Mouse (Mus musculus) thymus, postnatal 25 days (tissue): ENCODE results near the gene Mafk.

Experiments
- DNase-seq: peaks from one replicate; pipeline ENCODE4 v3.0.0; 2022

Mafk gene

DNA sequence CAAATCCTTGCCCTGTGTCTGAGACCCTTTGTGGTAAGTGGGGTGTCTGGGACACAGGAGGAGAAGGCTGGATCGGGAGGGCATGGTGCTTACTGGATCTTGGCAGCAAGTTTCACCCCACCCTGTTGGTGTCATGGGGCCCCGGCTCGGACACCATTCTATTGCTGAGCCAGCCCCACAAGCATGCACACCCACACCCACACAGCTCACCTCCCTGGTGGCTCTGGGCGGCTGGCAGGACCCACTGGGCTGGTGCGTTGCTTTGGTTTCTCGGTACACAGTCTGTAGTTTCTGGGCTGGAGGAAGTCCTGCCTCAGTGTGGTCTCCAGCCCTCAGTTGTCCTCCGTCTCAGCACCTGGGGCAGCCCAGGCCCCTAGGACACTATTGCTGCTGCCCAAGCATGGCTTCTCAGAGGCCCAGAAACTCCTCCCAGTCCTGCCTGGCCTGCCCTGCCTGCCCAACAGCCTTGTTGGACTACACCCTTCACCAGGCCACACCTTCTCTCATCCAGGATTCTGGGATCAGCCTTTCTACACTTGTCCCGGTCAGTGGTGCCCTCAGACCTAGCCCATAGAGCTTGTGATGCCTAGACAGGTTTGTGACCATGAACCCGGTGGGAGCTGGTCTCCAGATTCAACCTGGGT lies 28.3 kb downstream of the Mafk start, which contains the start of gene Tmem184a:
Gene Tmem184a, minus strand, starts transcription at position 380 of the 644 bp plus-strand sequence.
- no peak for DNase-seq

DNA sequence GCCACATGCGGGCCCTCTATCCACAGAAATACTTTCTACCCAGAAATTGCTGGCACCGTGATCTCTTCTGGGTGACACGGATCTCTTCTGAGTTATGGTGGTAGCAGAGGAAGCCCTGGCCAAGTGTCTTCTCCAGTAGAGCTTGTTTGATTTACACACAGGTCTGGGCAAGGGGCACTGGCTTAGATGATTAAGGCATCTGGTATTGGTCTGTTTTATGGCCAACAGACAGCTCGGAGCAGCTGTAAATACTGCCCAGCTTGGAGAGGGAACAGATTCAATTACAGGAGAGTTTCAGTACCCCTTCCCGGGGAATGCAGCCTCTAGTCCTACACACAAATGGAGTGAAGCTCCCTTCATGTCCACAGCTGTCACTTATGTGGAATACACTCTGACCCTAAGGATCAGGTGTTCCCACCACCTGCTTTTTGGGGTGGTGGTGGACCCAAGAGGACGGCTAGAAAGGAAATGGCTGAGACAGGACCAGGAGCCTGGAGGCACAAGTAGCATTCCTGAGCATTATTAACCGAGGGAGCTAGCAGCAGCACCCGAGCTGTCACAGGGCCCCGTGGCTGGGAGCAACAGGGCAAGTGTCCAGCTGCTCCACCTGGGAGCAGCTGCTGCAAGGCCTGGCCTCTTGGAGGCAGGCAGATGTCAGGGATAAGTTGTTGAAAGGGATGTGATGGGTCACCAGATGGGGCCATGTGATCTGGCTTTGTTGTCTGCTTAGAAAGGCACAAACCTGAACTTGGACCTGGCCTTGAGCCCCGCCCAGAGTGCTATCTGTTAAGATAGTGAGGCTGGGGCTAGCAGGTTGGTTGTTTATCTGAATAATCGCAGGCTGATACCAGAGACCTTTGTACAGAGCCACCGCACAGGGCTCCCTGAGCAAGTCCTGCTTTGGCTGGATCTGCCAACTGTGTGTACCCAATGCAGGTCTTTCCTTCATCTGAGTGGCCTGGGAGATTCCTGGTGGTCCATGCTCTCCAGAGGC lies 30.4 kb downstream of the Mafk start:
- no peak for DNase-seq

DNA sequence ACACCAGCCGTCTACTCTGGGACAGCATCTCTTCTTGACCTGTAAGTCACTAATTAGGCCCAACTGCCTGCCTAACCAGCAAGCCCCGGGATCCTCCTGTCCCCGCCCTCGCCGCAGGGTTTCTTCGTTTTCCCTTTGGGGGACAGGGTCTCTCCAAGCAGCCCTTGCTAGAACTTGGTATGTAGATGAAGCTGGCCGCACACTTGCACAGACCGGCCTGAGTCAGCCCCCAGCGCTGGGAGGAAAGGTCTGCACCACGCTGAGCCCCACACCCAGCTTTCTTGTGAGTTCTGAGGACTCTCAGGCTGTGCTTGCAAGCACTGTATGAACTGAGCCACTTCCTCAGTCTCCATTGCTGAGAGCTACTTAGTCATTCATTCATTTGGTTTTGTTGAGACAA lies 33.2 kb downstream of the Mafk start:
- no peak for DNase-seq

DNA sequence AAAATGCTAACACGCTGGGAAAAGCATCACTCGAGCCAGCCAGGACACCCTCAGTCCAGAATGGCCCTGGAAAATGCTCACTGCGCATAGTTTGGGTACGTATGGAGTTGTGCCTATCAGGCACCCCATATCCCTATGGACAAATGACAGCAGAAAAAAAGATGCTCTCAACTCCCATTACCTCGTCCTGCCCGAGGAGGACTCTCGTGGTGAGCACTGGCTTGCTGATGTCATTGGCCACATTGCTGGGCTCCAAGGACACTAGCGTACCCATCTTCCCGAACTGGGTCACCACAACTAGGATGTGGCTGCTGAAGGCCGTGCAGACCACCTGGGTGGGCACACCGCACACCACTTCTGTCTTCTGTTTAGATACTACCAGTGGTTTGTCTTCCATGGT lies 34.6 kb downstream of the Mafk start:
- no peak for DNase-seq

DNA sequence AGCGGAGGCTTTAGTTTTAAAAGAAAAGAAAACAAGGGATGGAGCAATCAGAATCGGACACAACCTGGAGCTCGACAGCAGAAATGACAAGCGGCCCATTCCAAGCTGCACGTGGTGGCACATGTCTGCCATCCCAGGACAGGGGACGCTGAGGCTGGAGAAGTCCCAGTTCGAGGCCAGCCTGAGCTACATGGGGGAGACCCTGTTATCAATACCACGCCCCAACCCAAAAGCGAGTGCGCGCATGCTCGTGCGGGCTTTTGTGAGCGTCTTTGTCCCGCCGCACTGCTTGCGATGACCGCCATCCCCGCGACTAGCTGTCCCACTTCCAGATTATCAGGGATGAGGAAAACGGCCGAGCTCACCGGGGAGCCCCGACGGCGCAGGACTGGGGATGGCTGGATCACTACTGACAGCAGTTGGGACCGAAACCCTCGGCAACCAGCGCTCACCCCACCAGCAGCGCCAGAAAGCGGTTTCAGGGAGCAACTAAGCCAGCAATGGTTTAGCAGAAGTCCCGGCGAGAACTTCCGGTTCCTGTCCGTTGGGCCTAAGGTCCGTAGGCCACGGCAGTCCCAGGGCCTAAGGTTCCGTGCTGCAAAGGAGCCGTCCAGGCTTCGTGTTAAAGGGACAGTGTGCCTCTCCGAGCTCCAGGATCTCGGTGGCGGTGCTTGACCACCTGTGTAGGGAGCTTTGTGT lies 35.2 kb downstream of the Mafk start, which contains the start of the genes Gm26938 and Psmg3:
Gene Gm26938, minus strand, starts transcription at position 51 of the 699 bp plus-strand sequence.
Gene Psmg3, minus strand, starts transcription at position 529 of the 699 bp plus-strand sequence.
- DNase-seq: peak; percentile 90

DNA sequence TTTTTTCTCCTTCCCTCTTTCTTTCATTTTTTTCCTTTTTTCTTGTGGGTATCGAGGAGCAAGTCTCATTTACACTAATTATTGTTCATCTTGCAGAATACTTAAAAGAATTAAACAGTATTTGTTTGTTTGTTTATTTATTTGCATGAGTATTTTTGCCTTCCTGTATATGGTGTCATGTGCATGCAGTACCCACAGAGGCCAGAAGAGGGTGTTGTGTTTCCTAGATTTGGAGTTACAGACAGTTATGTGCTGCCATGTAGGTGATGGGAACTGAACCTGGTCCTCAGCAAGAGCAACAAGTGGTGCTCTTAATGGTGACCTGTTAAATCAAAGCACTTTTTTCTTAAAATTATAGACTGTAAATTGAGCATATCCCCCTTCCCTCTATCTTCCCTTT lies 36.3 kb downstream of the Mafk start:
- DNase-seq: no peak

DNA sequence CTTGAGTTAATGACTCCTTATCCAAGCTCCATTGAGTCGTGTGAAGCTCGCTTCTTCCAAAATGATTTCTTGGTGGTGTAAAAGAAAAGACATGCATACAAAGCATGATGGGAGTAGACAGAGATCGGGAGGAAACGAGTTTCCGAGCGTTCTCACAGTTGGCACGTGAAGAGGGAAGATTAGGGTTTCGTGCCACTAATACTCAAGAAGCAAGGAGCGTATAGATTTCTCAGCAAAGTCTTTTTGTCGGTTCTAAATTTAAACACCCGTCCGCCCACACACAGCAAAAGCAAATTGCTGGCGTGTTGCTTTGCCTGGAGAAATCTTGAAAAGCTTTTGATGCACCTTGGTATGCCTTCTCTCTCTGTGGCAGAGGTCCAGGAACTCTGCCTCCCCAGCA lies 38.1 kb downstream of the Mafk start:
- no peak for DNase-seq

DNA sequence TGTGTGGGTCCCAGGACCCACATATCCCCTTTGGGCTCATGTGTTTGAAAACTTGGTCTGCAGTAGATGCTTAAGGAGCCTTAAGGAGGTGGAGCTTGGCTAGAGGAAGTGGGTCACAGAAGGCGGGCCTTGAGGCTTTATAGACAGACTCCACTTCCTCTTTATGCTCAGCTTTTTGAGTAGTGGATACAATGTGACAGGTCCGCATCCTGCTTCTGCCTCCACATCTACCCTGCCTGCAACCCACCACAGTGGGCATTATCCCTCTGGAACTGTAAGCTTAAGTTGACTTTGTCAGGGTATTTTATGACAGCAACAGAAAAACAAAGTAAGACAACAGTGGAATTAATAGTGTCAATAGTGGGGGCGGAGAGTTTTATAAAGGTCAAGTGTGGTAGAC lies 39.4 kb downstream of the Mafk start:
- peak; percentile 55 for DNase-seq

DNA sequence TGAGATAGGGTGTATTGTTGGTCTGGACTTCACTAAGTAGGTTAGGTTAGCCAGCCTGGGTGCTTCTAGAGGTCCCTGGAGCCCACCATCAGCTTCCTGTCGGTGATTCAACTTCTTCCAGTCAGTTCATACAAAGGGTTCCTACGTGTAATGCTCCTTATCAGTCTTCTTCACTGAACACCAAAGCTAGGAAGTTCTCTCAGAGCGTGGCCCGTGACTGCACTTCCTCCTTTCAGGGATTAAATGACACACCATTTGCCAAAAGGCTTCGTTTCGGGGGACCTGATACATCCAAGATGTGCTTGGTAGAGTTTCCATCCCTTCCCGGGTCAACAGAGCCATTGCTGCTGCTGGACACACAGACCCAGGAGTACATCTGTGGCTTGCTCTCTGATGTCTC lies 40.8 kb downstream of the Mafk start:
- no peak for DNase-seq

DNA sequence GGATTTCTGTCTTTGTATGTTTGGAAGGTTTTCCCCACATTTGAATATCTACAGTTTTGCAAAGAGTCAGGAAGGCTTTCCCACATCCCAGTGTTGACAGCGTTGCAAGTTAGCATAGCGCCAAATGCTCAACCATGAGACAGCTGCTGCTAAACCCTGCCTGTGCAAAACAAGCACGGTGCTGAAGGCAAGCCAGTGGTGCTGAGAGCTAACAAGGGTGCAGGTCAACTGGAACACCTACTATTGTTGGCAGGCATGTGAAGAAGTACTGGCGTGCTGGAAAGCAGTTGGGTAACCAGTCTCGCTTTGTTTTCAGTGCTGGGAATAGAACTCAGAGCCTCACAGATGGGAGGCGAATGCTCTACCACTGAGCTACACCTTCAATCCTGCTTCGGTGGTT lies 44.4 kb downstream of the Mafk start:
- DNase-seq: no peak

DNA sequence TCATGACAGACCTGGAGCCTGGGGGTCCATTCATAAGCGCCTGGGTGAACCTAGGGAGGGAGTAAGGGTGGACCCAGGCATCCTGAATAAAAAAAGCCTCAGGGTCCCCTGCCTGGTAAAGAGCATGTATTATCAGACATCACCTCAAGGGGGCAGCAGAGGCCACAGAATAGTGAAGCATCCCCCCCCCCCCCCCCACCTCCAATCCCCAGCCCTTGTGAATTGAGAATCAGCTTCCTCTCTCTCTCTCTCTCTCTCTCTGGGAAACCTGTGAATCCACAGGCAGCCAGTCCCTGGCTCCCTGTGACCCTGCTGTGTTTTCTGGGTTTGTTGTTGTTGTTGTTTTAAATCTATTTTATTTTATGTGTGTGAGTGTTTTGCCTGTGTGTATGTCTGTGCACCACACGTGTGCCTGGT lies 47.2 kb downstream of the Mafk start:
- peak; percentile 75 for DNase-seq

DNA sequence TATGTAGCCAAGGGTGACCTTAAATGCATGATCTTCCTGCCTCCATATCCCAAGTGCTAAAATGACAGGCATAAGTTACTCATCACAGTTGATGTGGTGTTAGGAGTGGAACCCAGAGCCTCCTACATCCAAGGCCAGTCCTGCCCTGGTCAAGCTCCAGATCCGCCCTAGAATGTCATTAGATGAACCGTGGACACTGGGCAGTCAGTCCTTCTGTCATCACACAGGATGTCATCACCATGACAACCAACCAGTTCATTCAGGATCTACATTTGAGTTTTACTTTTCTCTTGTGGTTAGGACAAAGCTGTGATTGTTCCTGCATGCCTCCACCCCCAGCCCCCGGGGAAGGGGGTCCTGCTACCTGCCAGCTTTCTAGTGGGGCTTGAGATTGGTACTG lies 47.8 kb downstream of the Mafk start:
- DNase-seq: no peak

DNA sequence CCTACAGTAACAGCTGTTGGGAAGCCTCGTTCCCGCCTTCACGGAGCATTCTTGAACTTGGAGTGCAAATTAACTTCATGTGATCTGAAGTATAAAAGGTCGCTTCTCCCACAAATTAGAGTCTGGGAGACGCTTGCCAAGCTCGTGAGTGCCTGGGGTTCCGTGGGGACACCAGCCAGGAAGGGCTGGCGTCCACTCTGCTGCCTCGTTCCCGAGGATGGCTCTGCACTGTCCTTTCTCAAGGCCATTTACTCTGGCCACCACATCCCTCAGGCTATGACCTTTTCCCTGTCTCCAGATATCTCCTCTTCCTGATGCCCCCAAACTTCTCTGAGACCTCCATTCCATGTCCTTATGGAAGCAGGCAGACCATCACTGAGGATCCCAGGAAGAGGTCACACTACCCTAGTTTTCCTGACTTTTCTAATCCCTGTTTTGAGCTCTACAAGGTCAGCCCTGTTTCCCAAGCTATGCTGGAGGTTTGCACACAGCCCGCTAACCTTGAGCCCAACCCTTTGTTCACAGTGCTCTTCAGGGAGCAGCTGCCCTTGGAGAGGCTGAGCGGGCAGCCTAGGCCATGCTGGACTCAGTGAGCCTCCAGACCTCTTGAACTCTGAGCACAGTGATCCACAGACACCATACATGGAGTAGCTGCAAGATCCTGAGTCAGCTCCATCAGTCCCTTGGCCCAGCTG lies 58.5 kb downstream of the Mafk start:
- DNase-seq: no peak
